Mouse (Mus musculus): ENCODE measurements around the gene Cd163l1. TPM values are rescaled to one million over a fixed set of nuclear protein-coding genes. Genes with fewer than 3 reads are reported as not detected.

Gene Cd163l1
- polyA plus RNA-seq (2016; fragmentation: Nextera tagmentation; extraction: Ambion mirVana) = not detected in 2 replicates

DNA sequence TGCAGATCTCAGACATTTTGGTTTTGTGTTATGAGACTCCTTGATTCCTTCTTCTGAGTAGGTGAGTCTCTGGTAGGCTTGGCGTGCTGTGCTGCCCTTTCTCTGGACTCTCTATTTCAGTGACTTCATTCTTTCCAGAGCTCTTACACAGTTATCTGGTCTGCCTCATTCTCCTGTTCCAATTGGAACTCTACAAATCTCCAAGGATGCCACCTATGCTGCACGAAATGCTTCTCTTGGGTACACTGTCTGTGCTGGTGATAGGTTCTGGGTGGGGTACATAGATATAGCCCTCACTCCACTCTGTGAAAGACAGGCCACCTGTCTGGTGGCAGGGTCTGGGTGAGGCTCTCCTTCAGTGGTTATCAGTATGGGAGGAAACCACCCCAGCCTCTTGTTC lies at the start of gene Cd163l1:
Gene Cd163l1 (plus strand): TSS at position 301 of the 400 bp plus-strand sequence.
- 84% methylated on average over 2 of the region's 2 CpGs for WGBS
- DNase-seq (ENCODE audit: extremely low spot score, low spot score) = no peak
- no peaks in the 10 kb centered on the region for H3K36me3 ChIP-seq (replicated peaks)
- H3K4me1 ChIP-seq = no peaks in the 10 kb centered on the region
- H3K27me3 ChIP-seq (ENCODE audit: poor library complexity, severe bottlenecking) = no peaks in the 10 kb centered on the region
- no peak within 1 kb of the TSS for H3K4me3 ChIP-seq
- no peak within 1 kb of the TSS for H3K27ac ChIP-seq
- no peaks in the 10 kb centered on the region for H3K9me3 ChIP-seq

DNA sequence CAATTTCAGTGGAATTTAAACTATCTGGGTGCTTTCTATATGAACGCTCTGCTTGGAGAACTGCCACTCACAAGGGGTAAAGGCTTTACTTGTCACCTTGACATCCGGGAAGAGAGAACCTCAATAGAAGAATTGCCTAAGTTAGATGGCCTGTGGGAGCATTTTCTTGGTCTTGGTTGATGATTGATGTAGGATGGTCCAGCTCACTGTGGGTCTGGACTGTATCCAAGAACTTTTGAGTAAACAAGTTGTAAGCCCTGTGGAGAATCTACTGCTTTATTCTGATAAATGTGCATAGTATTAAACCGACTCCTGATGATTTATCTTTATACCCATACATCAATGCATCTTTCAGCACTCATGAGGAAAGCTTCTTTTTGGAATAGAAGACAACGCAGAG lies 48.7 kb upstream of the Cd163l1 start:
- H3K27me3 ChIP-seq (ENCODE audit: poor library complexity, severe bottlenecking) = no peaks in the 10 kb centered on the region
- H3K36me3 ChIP-seq (replicated peaks) = no peaks in the 10 kb centered on the region
- no peak overlapping the region for H3K27ac ChIP-seq
- H3K4me3 ChIP-seq = no peak overlapping the region
- WGBS = 85% methylated on average over 4 of the region's 4 CpGs
- DNase-seq (ENCODE audit: extremely low spot score, low spot score) = no peak
- no peaks in the 10 kb centered on the region; the same call in 1 of the 2 replicates for H3K9me3 ChIP-seq
- H3K4me1 ChIP-seq = no peaks in the 10 kb centered on the region

DNA sequence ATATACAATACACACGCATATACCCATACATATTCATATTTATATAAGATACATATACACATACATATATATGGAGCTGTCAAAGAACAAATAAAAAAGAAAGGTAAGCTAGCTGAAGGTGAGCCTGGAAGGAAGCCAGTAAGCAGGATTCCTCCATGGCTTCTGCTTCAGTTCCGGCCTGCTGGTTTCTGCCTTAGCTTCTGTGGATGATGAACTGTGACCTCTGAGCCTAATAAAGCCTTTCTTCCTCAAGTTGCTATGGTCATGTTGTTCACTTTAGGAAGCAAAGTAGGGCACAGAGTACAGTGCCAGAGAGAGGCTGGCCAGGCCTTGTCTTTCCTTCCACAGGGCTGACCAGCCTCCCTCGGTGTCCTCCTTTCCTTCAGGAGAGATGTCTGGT lies 47.2 kb upstream of the Cd163l1 start:
- H3K27me3 ChIP-seq (ENCODE audit: poor library complexity, severe bottlenecking) = no peaks in the 10 kb centered on the region
- no peak for DNase-seq (ENCODE audit: extremely low spot score, low spot score)
- no peaks in the 10 kb centered on the region for H3K36me3 ChIP-seq (replicated peaks)
- H3K4me3 ChIP-seq = no peak overlapping the region
- H3K27ac ChIP-seq = no peak overlapping the region
- 91% methylated on average over 3 of the region's 3 CpGs for WGBS
- H3K9me3 ChIP-seq = no peaks in the 10 kb centered on the region; the same call in 1 of the 2 replicates
- no peaks in the 10 kb centered on the region for H3K4me1 ChIP-seq

DNA sequence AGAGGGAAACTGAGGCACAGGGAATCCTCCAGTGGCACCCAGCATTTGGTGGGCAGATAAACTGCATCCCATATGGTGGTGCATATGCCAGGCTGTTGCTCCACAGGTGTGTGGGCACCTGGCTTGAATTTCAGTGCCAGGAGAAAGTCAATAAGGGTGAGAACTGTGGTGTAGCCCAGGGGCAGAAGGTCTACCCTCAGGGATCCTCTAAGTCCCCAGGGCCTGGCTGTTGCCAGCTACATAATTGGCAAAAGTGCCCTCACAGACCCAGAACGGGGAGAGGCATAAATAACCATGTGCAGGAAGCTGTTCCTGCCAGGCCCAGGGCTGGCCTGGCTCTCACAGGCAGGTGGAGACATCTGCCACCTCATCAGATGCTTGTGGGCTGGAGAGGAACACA lies 45.1 kb upstream of the Cd163l1 start, which contains the start of gene Olfr523:
Gene Olfr523 (plus strand): TSS at position 282 of the 400 bp plus-strand sequence.
- Histone ChIP-seq H3K27me3 (ENCODE audit: poor library complexity, severe bottlenecking) (no peaks in the 10 kb centered on the region), H3K4me3 (no peak within 1 kb of the TSS), H3K27ac (no peak within 1 kb of the TSS), H3K4me1 (no peaks in the 10 kb centered on the region), H3K36me3 (replicated peaks) (no peaks in the 10 kb centered on the region), H3K9me3 (no peaks in the 10 kb centered on the region; the same call in 1 of the 2 replicates)
- 68% methylated on average over 1 of the region's 1 CpGs for WGBS
- no peak for DNase-seq (ENCODE audit: extremely low spot score, low spot score)

DNA sequence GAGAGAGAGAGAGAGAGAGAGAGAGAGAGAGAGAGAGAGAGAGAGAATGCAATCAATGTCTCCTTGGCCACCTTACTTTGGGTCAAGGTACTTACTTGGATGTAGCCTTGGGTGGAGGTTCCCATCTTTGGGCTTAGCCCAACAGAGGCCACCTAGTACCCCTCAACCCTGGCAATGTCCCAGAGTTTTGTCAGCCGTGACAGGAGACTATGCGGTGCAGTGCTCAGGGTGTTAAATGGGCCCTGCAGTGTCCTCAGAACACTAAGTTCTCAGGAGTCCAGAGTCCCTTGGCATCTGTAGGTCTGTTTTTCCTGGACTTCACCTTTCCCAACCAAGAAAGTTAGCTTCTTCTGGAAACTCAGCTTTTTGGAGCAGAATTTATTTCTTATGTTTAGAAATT lies 38.9 kb upstream of the Cd163l1 start:
- no peaks in the 10 kb centered on the region for H3K9me3 ChIP-seq
- H3K27ac ChIP-seq = no peak overlapping the region
- H3K4me3 ChIP-seq = no peak overlapping the region
- H3K36me3 ChIP-seq (replicated peaks) = no peaks in the 10 kb centered on the region
- no peaks in the 10 kb centered on the region for H3K27me3 ChIP-seq (ENCODE audit: poor library complexity, severe bottlenecking)
- WGBS = 94% methylated on average over 2 of the region's 2 CpGs
- DNase-seq (ENCODE audit: extremely low spot score, low spot score) = no peak
- no peaks in the 10 kb centered on the region for H3K4me1 ChIP-seq

DNA sequence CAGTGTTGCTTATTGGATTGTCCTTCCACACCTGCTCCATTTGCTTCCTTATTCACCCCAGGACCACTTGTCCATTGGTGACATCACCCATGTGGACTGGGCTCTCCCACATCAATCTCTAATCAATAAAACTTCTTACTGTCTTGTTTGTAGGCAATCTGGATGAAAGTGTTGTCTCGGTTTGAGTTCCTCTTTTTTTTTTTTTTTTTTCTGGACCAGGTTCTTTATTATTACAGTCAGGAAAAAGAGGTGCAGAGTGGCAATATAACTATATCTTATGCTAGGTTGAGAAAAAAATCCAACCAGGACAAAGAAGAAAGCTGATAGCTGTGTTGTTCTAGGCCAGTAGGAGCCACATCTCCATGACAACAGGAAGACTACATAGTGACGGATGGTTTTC lies 37.4 kb upstream of the Cd163l1 start:
- H3K4me3 ChIP-seq = no peak overlapping the region
- no peaks in the 10 kb centered on the region for H3K9me3 ChIP-seq
- no peak for DNase-seq (ENCODE audit: extremely low spot score, low spot score)
- H3K27ac ChIP-seq = no peak overlapping the region
- no peaks in the 10 kb centered on the region for H3K4me1 ChIP-seq
- 86% methylated on average over 2 of the region's 2 CpGs for WGBS
- no peaks in the 10 kb centered on the region for H3K36me3 ChIP-seq (replicated peaks)
- no peaks in the 10 kb centered on the region for H3K27me3 ChIP-seq (ENCODE audit: poor library complexity, severe bottlenecking)

DNA sequence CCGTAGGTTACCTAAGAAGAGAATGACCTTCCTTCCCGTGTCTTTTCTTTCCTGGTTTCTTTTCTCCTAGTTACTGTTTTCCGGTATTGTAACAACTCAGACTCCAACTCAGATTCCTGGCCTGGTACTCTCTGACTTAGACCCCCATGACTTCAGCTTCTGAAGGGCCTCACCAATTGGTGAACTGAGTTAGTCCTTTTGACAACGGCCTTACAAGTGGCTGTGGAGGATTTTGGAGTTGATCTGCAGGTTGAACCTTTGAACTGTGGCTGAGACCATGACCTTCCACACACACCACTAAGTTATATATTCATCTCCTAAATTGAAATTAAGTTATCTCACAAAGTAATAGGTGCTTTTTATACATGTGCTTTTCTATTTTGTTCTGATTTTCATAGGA lies 33.9 kb upstream of the Cd163l1 start:
- H3K27ac ChIP-seq = no peak overlapping the region
- WGBS = 89% methylated on average over 4 of the region's 4 CpGs
- no peaks in the 10 kb centered on the region for H3K4me1 ChIP-seq
- no peaks in the 10 kb centered on the region for H3K27me3 ChIP-seq (ENCODE audit: poor library complexity, severe bottlenecking)
- no peaks in the 10 kb centered on the region for H3K9me3 ChIP-seq
- no peaks in the 10 kb centered on the region for H3K36me3 ChIP-seq (replicated peaks)
- DNase-seq (ENCODE audit: extremely low spot score, low spot score) = no peak
- H3K4me3 ChIP-seq = no peak overlapping the region

DNA sequence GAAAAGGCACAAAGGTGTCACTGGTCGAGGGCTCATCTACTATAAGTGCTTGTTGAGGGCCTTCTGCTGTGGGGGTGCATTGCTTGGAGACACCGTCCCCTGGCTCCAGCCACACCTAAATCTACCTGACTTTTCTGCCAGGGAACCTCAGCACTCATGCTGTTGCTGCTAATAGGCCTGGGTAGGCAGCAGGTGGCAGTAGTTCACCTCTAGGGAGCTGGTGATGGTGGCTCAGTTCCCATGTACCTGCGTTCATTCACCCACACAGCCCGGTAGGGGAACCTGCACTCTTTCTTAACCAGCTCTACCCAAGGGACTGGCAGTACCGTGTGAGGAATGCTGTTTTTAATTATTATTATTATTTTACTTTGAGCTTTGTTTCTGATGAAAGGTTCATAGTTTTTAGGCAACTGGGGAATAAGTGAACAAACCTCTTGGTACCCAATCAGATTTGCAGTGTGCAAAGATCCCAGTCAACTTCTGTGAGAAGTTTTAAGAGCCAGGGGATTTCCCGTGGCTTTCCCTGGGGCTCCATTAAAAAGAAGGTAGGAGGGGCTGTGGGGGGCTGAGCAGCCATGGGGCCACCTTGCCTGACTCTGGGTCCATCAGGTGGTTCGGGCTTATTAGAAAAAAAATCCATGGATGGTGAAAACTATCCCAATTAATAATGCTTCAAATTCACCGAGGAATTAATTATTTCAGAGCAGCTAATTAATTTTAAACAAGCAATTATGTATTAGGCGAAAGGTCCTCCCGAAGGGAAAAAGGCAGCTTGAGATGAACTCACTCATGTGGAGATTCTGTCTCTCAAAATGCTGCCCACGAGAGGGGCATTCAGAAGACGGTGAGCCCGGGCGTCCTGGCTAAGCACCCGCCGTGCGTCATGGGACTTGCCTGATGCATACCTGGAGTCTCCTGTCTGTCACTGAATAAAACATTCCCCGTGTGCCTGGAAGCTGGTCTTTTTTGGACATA lies 31.1 kb upstream of the Cd163l1 start:
- Histone ChIP-seq H3K27ac (no peak overlapping the region), H3K4me3 (no peak overlapping the region), H3K36me3 (replicated peaks) (no peaks in the 10 kb centered on the region), H3K9me3 (no peaks in the 10 kb centered on the region), H3K4me1 (no peaks in the 10 kb centered on the region), H3K27me3 (ENCODE audit: poor library complexity, severe bottlenecking) (no peaks in the 10 kb centered on the region)
- DNase-seq (ENCODE audit: extremely low spot score, low spot score) = no peak
- WGBS = 66% methylated on average over 18 of the region's 18 CpGs

DNA sequence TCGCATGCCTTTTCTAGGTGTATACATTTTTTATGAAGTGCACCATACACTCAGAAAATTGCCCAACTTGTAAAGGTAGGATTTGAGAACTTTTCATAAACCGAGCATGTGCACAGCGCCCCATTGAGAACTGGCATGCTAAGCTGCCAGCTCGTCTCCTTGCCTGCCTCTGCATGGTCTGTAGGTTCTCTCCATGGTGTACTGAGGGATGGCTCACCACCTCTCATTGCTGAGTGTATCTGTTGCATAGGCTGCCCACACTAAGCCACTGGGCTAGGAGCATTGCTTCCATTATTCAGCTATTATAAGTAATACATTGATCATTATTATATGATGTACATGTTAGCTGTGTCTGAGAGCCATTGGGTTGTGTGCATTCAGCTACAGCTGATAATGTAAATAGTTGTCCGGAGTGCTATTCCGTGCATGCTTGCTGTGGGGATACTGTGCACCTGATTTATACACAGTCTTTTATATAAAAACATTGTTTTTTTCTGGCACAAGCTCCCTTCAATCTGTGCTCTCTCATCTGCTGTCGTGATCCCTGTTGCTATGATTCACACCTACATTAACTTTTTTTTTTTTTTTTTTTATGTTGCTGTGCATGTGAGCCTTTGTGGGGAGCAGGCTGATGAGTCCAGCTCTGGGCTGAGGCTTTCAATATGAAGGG lies 30.2 kb upstream of the Cd163l1 start:
- 84% methylated on average over 7 of the region's 7 CpGs for WGBS
- no peak for DNase-seq (ENCODE audit: extremely low spot score, low spot score)
- no peaks in the 10 kb centered on the region for H3K36me3 ChIP-seq (replicated peaks)
- H3K27ac ChIP-seq = no peak overlapping the region
- no peaks in the 10 kb centered on the region for H3K9me3 ChIP-seq
- no peak overlapping the region for H3K4me3 ChIP-seq
- no peaks in the 10 kb centered on the region for H3K27me3 ChIP-seq (ENCODE audit: poor library complexity, severe bottlenecking)
- H3K4me1 ChIP-seq = no peaks in the 10 kb centered on the region

DNA sequence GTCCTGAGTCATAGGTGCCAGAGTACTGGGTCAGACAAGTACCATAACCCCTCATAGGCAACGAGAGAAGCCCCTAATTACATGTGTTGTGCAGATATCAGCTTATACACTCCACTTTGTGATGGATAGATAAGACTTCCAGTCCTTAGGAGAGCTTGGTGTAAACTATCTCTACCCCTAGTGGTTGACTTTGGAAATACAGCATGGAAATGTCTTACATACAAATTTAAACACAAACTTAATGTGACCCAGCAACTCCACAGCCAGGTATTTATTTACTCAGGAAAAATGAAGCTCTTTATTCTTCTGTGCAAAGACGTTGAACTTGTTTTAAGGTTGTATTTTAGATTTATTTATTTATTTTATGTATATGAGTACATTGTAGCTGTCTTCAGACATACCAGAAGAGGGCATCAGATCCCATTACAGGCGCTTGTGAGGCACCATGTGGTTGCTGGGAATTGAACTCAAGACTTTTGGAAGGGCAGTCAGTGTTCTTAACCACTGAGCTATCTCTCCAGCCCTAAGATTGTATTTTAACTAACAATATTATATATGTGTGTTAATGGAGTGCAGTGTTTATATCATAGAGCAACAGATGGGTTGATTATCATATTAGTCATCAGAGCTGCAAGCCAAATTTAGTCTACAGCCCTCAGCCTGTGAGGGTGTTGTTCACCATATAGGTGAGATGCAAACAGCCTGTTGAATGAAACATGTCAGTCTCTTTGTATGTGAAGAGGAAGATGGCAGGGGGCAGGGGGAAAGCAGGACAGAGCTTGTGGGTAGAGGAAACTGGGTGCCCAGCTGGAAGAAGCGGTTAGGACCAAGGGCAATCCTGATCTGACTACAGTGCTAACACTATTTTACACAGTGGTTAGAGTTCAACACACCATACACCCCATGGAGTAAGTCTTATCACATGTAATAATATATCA lies 29.4 kb upstream of the Cd163l1 start:
- Histone ChIP-seq H3K4me1 (no peaks in the 10 kb centered on the region), H3K36me3 (replicated peaks) (no peaks in the 10 kb centered on the region), H3K9me3 (no peaks in the 10 kb centered on the region), H3K27me3 (ENCODE audit: poor library complexity, severe bottlenecking) (no peaks in the 10 kb centered on the region), H3K27ac (no peak overlapping the region), H3K4me3 (no peak overlapping the region)
- 68% methylated on average over 4 of the region's 4 CpGs for WGBS
- no peak for DNase-seq (ENCODE audit: extremely low spot score, low spot score)

DNA sequence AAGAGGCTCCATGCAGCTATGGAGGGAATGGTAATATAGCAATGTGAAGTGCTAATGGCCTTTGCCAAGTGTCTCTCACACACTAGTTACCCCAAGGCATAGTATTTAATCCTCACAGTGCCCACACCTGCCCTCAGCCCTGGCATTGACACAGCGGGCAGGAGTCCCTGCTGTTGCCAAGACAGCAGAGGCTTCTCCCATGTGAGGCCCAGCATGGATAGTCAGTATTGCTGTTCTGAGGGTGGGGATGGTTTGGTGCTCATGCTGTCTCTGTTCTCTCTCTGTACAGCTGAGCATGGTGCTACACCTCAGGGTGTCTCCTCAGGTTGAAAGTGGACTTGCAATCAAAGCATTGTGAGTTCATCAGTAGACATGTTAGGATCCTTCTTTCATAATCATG lies 27.6 kb upstream of the Cd163l1 start:
- Histone ChIP-seq H3K27ac (no peak overlapping the region), H3K4me3 (no peak overlapping the region), H3K27me3 (ENCODE audit: poor library complexity, severe bottlenecking) (no peaks in the 10 kb centered on the region), H3K4me1 (no peaks in the 10 kb centered on the region), H3K9me3 (no peaks in the 10 kb centered on the region), H3K36me3 (replicated peaks) (no peaks in the 10 kb centered on the region)
- WGBS = 86% methylated on average over 1 of the region's 1 CpGs
- DNase-seq (ENCODE audit: extremely low spot score, low spot score) = no peak

DNA sequence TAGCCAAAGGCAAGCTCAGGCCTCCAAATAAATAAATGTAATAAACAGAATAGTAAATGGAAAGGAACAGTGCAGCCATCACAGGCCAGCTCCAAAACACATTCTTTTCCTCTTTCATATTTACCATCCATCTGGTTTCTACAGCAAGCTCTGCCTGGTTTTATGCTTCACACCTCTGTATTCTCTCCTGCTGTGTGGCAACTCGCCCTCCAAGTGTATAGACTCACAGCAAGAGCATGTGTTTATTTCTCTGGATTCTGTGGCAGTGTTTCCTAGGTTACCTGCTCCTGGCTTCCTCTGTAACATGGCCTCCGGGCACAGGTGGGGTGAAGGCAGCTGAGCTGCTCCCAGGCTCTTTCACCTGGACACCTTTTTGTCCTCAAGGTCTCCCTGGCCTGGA lies 25.6 kb upstream of the Cd163l1 start:
- DNase-seq (ENCODE audit: extremely low spot score, low spot score) = no peak
- Histone ChIP-seq H3K27me3 (ENCODE audit: poor library complexity, severe bottlenecking) (no peaks in the 10 kb centered on the region), H3K4me3 (no peak overlapping the region), H3K36me3 (replicated peaks) (no peaks in the 10 kb centered on the region), H3K27ac (no peak overlapping the region), H3K4me1 (no peaks in the 10 kb centered on the region), H3K9me3 (no peaks in the 10 kb centered on the region)
- 61% methylated on average over 2 of the region's 2 CpGs for WGBS
